Mouse (Mus musculus) layer of hippocampus, adult 18-20 months (tissue): ENCODE measurements at regions not wholly inside any gene's neighbourhood (a gene's known extent, or its start where the extent isn't known, plus 50 kb on each side); places are given as distances from the start of the nearest gene placed in this dataset.

Experiments
- DNase-seq, 2 experiments: peaks; one replicate each; pipeline ENCODE4 v3.0.0; 2022; ENCODE audit warnings: low spot score in 2 of 2

GRCm38 (mm10) chr1:128746461-128747009 is 154.4 kb upstream of the Cxcr4 start:
- no peak for DNase-seq

DNA sequence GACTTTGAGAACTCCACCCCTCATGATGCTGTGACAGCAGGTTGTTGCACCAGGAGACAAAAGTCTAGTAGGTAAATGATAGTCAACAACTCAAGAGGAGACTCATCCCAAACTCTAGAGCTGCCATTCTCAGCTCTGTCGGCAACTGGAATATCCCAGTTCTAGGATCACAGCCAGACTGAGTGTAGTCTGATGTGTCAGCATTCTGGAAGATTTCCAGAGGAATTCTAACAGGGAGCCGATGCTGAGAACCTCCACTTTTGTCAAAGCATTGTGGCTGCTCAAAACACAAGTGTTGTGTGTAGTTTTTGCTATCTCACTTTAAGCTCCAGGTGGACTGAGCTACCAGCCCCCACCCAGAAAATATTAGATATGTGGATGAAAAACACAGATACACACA is 148.5 kb upstream of the Cxcr4 start:
- DNase-seq: peak; percentile 50 to 64

DNA sequence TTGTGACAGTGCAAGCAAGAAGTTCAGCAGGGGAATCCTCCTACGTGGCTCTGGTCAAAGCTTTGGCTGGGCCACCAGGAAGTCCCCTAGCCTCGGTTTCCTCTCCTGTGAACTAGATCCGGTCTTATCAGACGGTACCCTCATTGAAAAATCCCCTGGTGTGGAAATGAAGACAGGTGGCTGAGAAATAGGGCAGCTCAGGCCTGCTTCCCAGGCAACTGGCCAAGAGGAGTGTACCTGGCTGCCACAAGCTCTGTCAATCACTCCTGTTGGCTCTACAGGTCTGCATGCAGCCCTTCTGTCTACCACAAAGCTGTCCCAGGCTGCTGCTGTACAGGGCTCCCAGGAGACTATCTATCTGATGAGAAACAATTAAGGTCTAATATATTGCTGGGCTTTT is 146.1 kb upstream of the Cxcr4 start:
- DNase-seq: no peak

- DNase-seq: peak in 1 of 2 experiments; percentile 8
These were observed 142.8 kb upstream of the Cxcr4 start for GRCm38 (mm10) chr1:128734857-128735256.

DNA sequence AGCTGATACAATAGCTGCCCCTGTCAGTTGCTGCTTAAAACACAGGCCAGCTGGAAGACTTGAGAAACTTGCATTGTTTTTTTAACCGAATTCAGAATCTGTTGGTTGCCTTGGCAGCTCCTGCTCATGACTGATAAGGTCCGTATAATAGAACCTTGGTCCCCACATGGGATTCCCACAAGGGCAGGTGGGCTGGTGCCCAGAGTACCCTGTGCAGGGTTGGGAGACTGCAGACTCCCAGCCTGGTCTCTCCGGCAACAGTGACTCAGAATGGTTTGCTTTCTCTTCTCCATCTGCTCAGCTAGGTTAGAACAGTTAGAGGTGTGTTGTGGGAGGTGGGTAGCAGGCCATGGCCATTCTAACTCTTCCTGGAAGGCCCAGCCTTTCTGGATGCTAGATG is 139.4 kb upstream of the Cxcr4 start:
- no peak for DNase-seq

DNA sequence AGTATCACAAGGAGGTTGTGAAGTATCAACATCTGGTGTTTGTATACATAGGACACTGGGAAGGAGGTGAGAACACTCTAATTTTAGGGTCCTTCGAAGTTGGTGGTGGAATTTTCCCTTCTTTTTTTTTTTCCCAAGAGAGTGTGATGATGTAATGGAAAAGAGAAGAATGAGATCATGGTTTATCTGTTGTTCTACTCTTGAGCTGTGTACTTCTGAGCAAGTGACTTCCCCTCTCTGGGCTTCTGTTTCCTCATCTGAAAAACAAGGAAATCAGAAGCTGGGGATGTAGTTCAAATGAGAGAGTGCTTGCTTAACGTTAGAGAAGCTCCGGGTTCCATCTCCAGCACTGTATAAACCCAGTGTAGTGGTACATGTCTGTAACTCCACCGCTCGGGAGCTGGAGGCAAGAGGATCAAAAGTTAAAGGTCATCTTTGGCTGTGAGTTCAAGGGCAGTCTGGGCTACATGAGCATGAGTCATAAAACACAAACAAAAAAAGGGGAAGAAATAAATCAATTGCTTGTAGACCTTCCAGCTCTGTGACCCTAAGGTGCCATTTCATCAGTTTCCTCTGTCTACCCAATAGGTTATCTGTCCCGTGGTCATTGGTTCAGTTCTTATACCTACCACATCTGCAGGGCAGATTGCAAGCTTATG is 132.5 kb upstream of the Cxcr4 start:
- DNase-seq: no peak

DNA sequence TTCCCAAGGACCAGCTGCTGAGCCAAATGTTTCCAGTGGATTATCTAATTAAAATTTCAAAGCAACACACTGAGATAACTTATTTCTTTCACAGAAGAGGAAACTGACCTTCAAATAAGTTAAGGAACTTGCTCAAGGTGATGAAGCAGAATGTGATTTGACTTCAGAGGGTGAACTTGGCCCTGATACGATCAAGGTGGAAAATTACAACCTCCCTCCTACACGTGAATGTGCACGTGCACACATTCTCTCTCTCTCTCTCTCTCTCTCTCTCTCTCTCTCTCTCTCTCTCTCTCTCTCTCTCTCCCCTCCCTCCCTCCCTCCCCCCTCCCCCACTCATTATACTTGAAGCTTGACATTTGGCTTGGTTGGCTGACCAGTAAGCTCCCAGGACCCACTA is 131.8 kb upstream of the Cxcr4 start:
- DNase-seq: no peak

GRCm38 (mm10) chr1:128722061-128722471 is 130.0 kb upstream of the Cxcr4 start:
- DNase-seq: no peak

DNA sequence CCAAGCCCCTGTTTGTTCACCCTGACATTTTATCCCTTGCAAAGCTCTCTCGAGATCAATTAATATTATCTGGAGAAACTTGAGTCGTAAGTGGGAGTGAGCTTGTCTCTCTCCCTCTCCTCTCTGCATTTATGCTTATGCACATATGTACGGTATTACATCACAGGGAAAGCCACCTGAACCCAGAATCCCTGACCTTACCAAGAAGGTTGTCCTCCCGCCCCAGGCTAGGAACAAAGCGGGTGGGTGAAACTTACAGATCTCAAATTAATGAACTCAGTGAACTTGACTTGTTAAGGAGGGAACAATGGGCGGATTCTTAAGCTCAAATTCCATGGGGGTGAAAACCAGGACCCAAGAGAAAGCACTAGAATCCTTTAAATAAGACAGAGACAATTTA is 122.8 kb upstream of the Cxcr4 start:
- DNase-seq: no peak

DNA sequence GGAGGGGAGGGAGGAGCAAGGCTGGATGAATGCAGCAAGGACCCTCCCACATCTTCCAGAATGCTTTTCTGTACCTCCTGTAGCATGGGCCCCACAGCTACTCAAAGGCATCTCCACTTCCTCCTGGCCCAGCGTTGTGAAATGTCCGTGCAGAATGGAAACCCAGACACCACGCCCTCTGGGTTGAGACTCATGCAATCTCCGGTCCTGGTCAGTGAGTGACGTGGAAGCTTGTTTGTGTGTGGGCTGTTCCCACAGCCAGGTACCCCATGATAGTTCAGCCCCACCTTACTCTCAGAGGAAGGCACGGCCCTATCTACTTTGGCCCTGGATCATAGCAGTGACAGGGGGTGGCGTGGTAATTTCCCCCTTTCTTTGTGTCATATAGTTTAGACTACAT is 120.8 kb upstream of the Cxcr4 start:
- no peak for DNase-seq

DNA sequence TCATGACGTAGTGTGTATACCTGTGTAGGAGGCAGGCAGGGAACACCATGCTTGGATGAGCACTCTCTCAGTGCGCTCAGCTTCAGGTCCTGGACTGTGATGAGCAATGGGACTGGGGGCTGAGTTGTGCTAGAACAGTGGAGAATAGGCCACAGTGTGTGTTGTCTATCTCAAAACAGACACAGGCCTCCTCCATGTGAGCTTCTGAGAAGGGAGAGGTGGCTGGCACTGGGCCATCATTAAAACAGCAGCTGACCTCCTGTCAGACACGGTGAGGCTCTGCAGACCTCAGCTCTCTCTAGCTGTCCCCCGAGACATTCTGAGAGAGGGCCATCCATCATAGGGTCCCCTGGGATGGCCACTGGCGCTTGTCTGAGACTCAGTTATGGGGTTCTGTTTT is 119.0 kb upstream of the Cxcr4 start:
- no peak for DNase-seq

GRCm38 (mm10) chr1:128707747-128708146 is 115.7 kb upstream of the Cxcr4 start:
- DNase-seq: no peak

- no peak for DNase-seq
These were observed 114.1 kb upstream of the Cxcr4 start for GRCm38 (mm10) chr1:128706167-128706566.

GRCm38 (mm10) chr1:128705071-128705503 is 113.0 kb upstream of the Cxcr4 start:
- no peak for DNase-seq

- DNase-seq: no peak
These were observed 109.2 kb upstream of the Cxcr4 start for GRCm38 (mm10) chr1:128701326-128701725.

GRCm38 (mm10) chr1:128697962-128698361 is 105.9 kb upstream of the Cxcr4 start:
- no peak for DNase-seq

GRCm38 (mm10) chr1:128695936-128696335 is 103.8 kb upstream of the Cxcr4 start:
- no peak for DNase-seq

- DNase-seq: no peak
These were observed 100.7 kb upstream of the Cxcr4 start for GRCm38 (mm10) chr1:128692799-128693198.

DNA sequence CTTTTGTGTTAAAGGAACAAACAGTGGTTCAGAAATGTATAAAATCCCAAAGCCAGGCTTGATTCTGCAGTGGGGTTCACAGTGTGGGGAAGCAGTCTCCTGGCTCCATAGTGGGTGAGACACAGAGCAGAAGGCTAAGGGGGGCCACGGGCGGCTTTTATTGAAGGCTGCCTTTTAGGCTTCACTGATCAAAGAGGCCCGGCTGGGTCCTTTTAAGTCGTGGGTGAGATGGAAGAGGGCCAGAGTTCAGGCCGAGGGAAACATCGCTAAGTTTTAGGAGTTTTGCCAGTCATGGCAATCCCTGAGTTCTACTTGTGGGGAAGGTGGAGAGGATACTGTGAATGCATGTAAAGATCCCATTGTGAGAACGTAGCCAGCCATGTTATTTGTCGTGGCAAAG is 100.2 kb upstream of the Cxcr4 start:
- DNase-seq: no peak

DNA sequence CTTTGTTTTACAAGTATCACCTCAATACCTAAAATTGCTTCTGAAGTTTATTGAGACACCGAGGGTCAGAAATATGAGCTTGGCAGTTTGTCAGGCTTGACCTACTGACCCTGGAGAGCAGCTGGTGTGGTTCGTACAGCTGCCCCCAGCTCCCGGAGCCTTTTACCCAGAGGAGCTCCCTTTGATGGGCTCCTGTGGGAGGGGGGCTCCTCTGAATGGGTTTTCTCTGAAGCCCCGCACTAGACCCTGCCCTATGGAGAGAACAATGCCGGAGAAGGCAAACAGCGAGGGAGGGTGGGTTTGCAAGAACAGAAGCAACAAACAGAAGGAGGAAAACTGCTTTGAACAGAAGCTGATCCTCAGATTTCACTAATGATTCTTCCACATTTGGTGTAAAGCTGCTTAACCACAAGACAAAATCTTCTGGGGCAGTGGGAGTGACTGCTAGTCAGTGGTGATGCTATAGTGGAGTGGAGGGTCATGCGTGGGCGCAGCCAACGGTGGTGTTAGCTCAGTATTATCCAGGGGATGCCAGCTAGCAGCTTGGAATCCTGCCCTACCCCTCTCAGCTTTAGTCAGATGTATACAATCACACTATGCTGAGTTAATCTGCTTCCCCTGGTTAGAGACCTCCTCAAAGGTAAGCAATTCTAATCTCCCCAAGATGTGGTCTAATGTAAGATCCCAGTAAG is 95.3 kb upstream of the Cxcr4 start:
- no peak for DNase-seq

DNA sequence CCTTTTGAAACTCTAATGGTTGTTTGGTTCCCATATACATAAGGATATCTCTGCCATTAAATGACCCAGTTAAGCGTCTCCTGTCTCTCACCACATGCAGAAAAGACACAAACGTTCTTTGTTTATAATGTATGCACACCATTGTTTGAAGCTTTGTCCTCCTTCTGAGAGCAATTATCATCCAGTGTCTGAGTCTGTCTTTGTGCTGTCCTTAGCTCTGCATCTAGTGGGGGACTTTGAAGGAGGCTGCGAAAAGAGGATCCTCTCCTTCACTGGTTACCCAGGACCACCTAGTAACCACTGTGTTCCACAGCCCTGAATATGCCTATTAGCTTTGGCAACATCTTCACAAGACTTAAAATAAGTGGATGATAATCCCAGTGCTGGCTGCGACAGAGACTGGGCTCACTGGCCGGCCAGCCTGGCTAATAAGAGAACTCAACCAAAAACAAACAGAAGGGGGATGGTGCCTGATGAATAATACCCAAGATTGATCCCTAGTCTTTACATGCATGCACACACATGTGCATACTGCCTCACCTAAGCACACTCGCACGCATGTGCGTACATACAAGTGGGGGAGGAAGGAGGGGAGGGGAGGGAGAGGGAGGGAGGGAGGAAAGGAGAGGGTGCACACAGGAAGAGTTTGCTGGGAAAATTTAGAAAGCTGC is 93.5 kb upstream of the Cxcr4 start:
- no peak for DNase-seq

DNA sequence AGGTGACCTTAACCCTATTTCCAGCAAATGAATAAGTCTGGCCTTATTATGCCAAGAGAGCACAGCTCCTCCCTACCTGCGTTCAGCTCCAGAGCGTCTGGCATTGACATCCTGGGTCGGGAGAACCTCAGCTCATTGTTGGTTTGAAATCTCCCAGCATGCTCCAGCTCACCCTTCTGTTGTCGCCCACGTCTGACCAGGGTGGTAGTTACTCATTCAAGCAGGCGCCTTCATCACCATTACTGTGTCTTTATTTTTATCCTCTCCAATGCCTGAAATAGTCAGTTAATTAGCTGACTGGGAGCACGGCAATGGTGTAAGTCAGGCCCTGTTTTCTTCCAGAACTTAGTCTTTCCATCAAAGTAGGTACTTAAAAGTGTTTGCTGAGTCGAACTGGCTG is 90.8 kb upstream of the Cxcr4 start:
- peak; percentile 33 to 57 for DNase-seq
